Mouse (Mus musculus): ENCODE measurements around the gene Farsa. TPM values are rescaled to one million over a fixed set of nuclear protein-coding genes. Genes with fewer than 3 reads are reported as not detected.
"Not testable (repeated sequence)": the region's sequence is repeated elsewhere in the genome, so short reads cannot be mapped to it uniquely, and the experiment has no call there.

Farsa gene
- polyA plus RNA-seq, 1 experiment from 2014 or later, result 83.1 TPM

DNA sequence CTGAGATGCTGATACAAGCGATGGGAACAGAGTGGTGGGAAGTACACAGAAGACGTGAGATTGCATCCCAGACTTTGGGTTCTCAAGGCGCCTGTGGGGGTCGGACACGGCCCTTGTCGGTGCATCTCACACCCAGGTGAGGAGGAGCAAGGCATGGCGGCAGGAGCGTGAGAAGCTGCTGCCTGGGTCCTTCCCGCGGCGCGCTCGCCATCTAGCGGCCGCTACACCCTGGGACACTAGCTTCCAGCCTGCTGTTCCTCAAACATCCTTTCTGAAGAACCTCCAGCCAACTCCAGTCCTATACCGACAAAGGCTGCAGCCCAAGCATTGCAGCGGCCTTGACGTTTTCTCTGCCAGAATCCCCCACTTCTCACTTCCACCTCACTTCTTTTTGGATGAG lies 33.1 kb upstream of the Farsa start:
- no peak overlapping the region for H3K9ac ChIP-seq
- WGBS, result 1% methylated on average over 18 of the region's 18 CpGs
- H3K27ac ChIP-seq, result no peak overlapping the region
- H3K9me3 ChIP-seq, result no peaks in the 10 kb centered on the region
- peaks cover 14% of the 10 kb centered on the region for H3K4me1 ChIP-seq (replicated peaks)
- H3K4me2 ChIP-seq (replicated peaks), result peak overlapping the region; percentile 52
- no peaks in the 10 kb centered on the region for H3K36me3 ChIP-seq
- ATAC-seq, result peak; percentile 90
- H3K27me3 ChIP-seq (replicated peaks), result no peaks in the 10 kb centered on the region
- no peak overlapping the region for H3K4me3 ChIP-seq (replicated peaks)

GRCm38 (mm10) chr8:84825636-84826035 lies 31.2 kb upstream of the Farsa start:
- Histone ChIP-seq H3K36me3 (no peaks in the 10 kb centered on the region), H3K4me2 (replicated peaks) (no peak overlapping the region), H3K4me3 (replicated peaks) (no peak overlapping the region), H3K27ac (no peak overlapping the region), H3K4me1 (replicated peaks) (peaks cover 14% of the 10 kb centered on the region), H3K9me3 (no peaks in the 10 kb centered on the region), H3K27me3 (replicated peaks) (no peaks in the 10 kb centered on the region), H3K9ac (no peak overlapping the region)
- 57% methylated on average over 4 of the region's 4 CpGs for WGBS
- no peak for ATAC-seq

DNA sequence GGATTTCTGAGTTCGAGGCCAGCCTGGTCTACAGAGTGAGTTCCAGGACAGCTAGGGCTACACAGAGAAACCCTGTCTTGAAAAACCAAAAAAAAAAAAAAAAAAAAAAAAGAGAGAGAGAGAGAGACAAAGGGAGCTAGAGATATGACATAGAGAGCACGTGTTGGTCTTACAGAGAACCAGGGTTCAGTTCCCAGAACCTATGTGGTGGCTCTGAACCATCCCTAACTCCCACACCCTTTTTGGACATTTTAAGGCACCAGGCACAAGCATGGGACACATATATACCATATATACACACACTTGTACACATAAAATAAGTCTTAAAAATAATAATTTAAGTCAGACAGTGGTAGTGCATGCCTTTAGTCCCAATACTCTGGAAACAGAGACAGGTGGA lies 30.3 kb upstream of the Farsa start:
- H3K9ac ChIP-seq; ATAC-seq; H3K9me3 ChIP-seq; H3K4me2 ChIP-seq (replicated peaks); H3K36me3 ChIP-seq; H3K27me3 ChIP-seq (replicated peaks); H3K4me3 ChIP-seq (replicated peaks); H3K27ac ChIP-seq: not testable (repeated sequence)
- 83% methylated on average over 2 of the region's 2 CpGs for WGBS
- peaks cover 14% of the 10 kb centered on the region for H3K4me1 ChIP-seq (replicated peaks)

DNA sequence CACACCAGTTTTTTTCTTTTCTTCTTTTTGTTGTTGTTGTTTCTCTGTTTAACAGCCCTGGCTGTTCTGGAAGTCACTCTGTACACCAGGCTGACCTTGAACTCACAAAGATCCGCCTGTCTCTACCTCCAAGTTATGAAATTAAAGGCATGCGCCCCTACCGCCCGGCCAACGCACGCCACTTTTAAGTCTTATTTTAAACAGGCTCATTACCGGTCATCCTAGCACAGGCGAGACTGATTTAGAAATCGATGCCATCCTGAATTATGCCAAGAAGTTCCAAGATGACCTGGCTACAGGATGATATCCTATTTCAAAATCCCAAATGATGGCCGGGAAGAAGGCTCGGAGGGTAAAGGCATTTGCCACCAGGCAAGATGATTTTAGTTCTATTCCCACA lies 25.3 kb upstream of the Farsa start, which contains the start of gene Gadd45gip1:
Gadd45gip1 (plus strand) TSS at position 33 of the 400 bp plus-strand sequence.
- H3K4me1 ChIP-seq (replicated peaks), result peaks cover 17% of the 10 kb centered on the region
- H3K9me3 ChIP-seq, result no peaks in the 10 kb centered on the region
- H3K4me3 ChIP-seq (replicated peaks), result peak within 1 kb of the TSS; percentile 94
- WGBS, result 71% methylated on average over 11 of the region's 11 CpGs
- ATAC-seq, result 0 out of 2 replicates have a peak, but pooled peaks have one; percentile 27
- peaks cover 23% of the 10 kb centered on the region for H3K36me3 ChIP-seq
- peak within 1 kb of the TSS; percentile 91 for H3K27ac ChIP-seq
- H3K9ac ChIP-seq, result peak within 1 kb of the TSS; percentile 99
- no peaks in the 10 kb centered on the region for H3K27me3 ChIP-seq (replicated peaks)
- peak within 1 kb of the TSS; percentile 55 for H3K4me2 ChIP-seq (replicated peaks)

GRCm38 (mm10) chr8:84832034-84832717 lies 24.6 kb upstream of the Farsa start:
- under 1% methylated on average over 59 of the region's 59 CpGs for WGBS
- H3K27ac ChIP-seq, result peak overlapping the region; percentile 91
- peaks cover 30% of the 10 kb centered on the region for H3K36me3 ChIP-seq
- H3K4me1 ChIP-seq (replicated peaks), result peaks cover 18% of the 10 kb centered on the region
- H3K9me3 ChIP-seq, result no peaks in the 10 kb centered on the region
- H3K27me3 ChIP-seq (replicated peaks), result no peaks in the 10 kb centered on the region
- peak overlapping the region; percentile 94 for H3K4me3 ChIP-seq (replicated peaks)
- peak overlapping the region; percentile 99 for H3K9ac ChIP-seq
- H3K4me2 ChIP-seq (replicated peaks), result peak overlapping the region; percentile 55
- peak; percentile 87 for ATAC-seq

- Histone ChIP-seq H3K9ac (peak overlapping the region; percentile 99), H3K4me3 (replicated peaks) (peak overlapping the region; percentile 94), H3K4me1 (replicated peaks) (peaks cover 21% of the 10 kb centered on the region), H3K9me3 (no peaks in the 10 kb centered on the region), H3K27ac (peak overlapping the region; percentile 91), H3K36me3 (peaks cover 39% of the 10 kb centered on the region), H3K4me2 (replicated peaks) (peak overlapping the region; percentile 55), H3K27me3 (replicated peaks) (no peaks in the 10 kb centered on the region)
- WGBS, result 52% methylated on average over 10 of the region's 10 CpGs
- no peak for ATAC-seq
Measured at GRCm38 (mm10) chr8:84832759-84833742, 23.7 kb upstream of the Farsa start.

DNA sequence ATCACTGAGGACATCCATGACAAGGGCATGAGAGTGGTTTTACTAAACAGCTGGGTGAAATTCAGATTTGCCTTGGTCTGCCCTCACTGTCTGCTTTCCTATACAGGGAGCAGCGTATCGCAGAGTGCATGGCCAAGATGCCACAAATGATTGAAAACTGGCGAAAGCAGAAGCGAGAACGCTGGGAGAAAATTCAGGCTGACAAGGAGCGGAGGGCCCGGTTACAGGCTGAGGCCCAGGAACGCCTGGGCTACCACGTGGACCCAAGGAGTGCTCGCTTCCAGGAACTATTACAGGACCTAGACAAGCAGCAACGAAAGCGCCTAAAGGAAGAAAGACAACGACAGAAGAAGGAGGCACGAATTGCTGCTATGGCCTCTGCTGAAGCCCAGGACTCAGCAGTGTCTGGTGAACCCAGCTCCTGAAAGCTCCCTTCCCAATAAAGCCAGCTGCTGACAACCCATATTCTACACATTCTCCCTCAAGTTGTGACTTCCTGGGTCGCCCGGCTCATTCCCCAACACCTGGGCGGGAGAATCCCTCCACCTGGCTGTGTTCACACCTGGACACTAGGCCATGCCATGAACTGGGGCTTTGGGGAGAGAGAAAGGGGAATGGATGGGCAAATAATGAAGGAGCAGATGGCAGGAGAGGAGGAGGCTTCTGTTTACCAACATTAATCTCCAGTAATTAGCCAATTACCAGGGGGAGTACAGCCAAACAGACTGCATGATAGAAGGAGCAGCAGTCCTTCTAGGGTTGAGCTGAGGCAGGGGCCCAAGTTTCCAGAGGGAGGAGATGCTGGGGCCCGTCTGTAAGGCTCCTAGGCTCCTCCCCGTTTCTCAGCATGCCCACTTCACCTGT lies 22.6 kb upstream of the Farsa start:
- H3K4me1 ChIP-seq (replicated peaks), result peaks cover 21% of the 10 kb centered on the region
- H3K27ac ChIP-seq, result 0 out of 2 replicates have a peak overlapping the region, but pooled peaks have one; percentile 44
- H3K27me3 ChIP-seq (replicated peaks), result no peaks in the 10 kb centered on the region
- ATAC-seq, result no peak
- peak overlapping the region; percentile 8; the same call in 1 of the 2 replicates for H3K9ac ChIP-seq
- H3K36me3 ChIP-seq, result peaks cover 44% of the 10 kb centered on the region
- no peak overlapping the region for H3K4me2 ChIP-seq (replicated peaks)
- whole genome bisulfite sequencing, result 85% methylated on average over 19 of the region's 19 CpGs
- no peak overlapping the region for H3K4me3 ChIP-seq (replicated peaks)
- H3K9me3 ChIP-seq, result no peaks in the 10 kb centered on the region

GRCm38 (mm10) chr8:84834866-84835855 lies 21.6 kb upstream of the Farsa start:
- no peaks in the 10 kb centered on the region for H3K9me3 ChIP-seq
- H3K4me1 ChIP-seq (replicated peaks), result peaks cover 23% of the 10 kb centered on the region
- H3K9ac ChIP-seq, result no peak overlapping the region
- no peak; the same call in 1 of the 2 replicates for ATAC-seq
- H3K4me2 ChIP-seq (replicated peaks), result no peak overlapping the region
- H3K4me3 ChIP-seq (replicated peaks), result no peak overlapping the region
- H3K27me3 ChIP-seq (replicated peaks), result no peaks in the 10 kb centered on the region
- H3K27ac ChIP-seq, result peak overlapping the region; percentile 44; the same call in 1 of the 2 replicates
- 52% methylated on average over 10 of the region's 10 CpGs for WGBS
- H3K36me3 ChIP-seq, result peaks cover 44% of the 10 kb centered on the region

GRCm38 (mm10) chr8:84837149-84837911 lies 19.5 kb upstream of the Farsa start:
- H3K4me3 ChIP-seq (replicated peaks), result no peak overlapping the region
- H3K4me2 ChIP-seq (replicated peaks), result no peak overlapping the region
- no peak overlapping the region for H3K27ac ChIP-seq
- H3K36me3 ChIP-seq, result peaks cover 51% of the 10 kb centered on the region
- peaks cover 23% of the 10 kb centered on the region for H3K4me1 ChIP-seq (replicated peaks)
- no peak overlapping the region for H3K9ac ChIP-seq
- H3K9me3 ChIP-seq, result no peaks in the 10 kb centered on the region
- no peak for ATAC-seq
- H3K27me3 ChIP-seq (replicated peaks), result no peaks in the 10 kb centered on the region
- 58% methylated on average over 8 of the region's 8 CpGs for WGBS

GRCm38 (mm10) chr8:84837912-84838470 lies 18.8 kb upstream of the Farsa start:
- peaks cover 58% of the 10 kb centered on the region for H3K36me3 ChIP-seq
- no peak overlapping the region for H3K4me2 ChIP-seq (replicated peaks)
- no peak for ATAC-seq
- H3K4me1 ChIP-seq (replicated peaks), result peaks cover 24% of the 10 kb centered on the region
- no peak overlapping the region for H3K27ac ChIP-seq
- 87% methylated on average over 15 of the region's 15 CpGs for WGBS
- no peak overlapping the region for H3K4me3 ChIP-seq (replicated peaks)
- H3K9ac ChIP-seq, result no peak overlapping the region
- H3K9me3 ChIP-seq, result no peaks in the 10 kb centered on the region
- H3K27me3 ChIP-seq (replicated peaks), result no peaks in the 10 kb centered on the region
